Mouse (Mus musculus) activated CD4-positive, CD25-positive, alpha-beta regulatory T cell, adult 4 months (primary cell): ENCODE measurements at regions not wholly inside any gene's neighbourhood (a gene's known extent, or its start where the extent isn't known, plus 50 kb on each side); places are given as distances from the start of the nearest gene placed in this dataset.

Source experiments
- ATAC-seq: one replicate; pipeline ENCODE4 v1.8.0; 2017

DNA sequence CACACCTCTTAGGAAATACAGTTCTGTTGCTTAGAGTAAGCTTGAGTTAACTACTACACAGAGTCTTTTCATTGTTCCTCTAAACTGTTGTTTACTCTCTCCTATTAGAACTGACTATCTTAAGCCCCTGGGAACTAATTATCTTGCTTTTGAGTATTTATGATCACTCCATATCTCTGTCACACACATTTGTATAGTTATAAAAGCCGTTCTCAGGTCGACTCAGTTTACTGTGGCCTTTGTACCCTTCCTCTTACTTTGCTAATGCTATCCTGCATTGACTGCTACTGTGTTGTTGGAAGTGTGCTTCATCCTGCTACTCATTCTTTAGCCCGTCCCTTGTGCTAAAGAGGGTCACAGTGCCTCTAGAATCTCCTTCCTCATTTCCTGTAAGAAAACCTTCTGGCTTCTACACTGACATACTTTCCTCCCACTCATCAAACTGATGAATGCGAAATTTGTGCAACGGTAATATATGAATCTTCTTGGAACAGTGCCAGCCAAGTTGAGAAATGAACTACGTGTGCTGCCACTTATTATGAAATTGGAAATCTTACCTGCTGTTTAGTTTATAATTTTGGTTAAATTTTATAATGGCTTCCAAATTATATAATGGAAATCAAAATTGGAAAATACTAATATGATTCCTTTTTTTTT lies 119.8 kb upstream of the Cblb start:
- no peak for ATAC-seq

- no peak for ATAC-seq
Measured at GRCm38 (mm10) chr16:51915034-51915928, 115.7 kb upstream of the Cblb start.

DNA sequence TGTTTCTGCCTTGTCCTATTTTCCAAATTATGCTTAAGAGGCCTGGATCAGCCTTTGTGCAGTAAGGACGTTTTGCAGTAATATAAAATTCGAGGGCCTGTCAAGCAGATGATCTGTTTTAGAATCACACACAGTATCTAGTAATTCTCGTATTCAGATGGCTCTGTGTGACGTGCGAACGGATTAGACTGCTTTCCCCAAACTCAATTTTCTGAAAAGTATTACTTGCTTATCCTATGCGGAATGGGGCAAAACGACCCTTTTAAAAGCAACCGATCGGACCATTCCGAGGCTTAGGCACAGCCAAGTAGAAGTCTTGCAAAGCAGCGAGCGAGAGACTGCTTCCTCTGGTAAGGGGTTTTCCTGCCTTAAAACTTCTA lies 115.1 kb upstream of the Cblb start:
- no peak for ATAC-seq

DNA sequence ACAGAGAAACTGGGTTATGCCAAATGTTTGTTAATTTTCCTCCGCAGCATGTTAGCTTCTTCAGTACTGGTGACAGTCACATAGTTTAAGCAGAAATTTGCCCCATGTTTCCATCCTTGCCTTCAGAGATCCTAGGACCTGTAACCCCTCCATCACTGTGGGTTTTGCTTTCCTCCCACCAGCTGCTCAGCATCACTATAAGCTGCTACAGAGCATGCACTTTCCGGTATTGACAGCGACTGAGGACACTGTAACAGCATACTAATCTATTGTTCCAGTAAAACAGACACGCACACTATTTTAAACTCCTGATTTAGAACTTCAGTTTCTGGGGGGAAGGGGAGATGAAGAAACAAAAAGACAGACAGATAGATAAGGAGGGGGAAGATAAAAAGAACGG lies 114.7 kb upstream of the Cblb start:
- ATAC-seq = no peak

GRCm38 (mm10) chr16:51916820-51917219 lies 114.2 kb upstream of the Cblb start:
- ATAC-seq = no peak

DNA sequence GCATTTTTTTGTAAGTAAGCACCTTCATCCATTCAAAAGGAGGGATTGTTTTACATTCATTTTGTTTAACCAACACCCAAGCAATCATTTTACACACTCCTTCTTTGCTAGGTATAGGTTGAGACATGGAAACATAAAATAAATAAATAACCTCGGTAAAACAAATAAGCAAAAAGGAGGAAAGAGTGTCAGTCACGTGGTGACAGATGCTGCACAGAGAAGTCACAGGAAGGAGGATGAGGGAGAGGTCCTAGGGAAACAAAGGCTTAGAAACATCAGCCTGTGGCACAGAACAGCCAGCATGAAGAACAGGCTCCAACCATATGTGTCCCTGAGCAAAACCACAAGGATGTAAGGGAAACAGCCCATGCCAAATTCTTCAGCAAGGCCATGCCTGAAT lies 113.5 kb upstream of the Cblb start:
- ATAC-seq = no peak

- ATAC-seq = no peak
Measured at GRCm38 (mm10) chr16:51921025-51921424, 110.0 kb upstream of the Cblb start.

GRCm38 (mm10) chr16:51922589-51922988 lies 108.4 kb upstream of the Cblb start:
- ATAC-seq = no peak

DNA sequence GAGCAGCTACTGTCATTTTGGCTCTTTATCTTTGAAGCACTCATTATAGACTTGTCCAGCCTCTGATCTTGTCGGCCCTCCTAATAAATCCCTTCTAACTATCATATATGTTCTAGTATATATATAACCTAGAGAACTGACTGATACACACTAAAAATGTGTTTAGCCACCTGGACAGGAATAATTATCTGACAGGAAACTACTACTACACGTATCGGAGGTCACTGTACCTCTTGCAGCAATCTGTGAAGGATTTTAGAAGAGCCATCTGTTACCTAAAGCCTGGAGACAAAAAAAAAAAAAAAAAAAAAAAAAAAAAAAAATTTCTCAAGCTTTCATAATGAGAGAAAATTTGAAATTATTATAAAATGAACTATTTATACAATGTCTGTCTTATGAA lies 105.4 kb upstream of the Cblb start:
- no peak for ATAC-seq

GRCm38 (mm10) chr16:51933122-51933521 lies 97.9 kb upstream of the Cblb start:
- ATAC-seq = no peak

DNA sequence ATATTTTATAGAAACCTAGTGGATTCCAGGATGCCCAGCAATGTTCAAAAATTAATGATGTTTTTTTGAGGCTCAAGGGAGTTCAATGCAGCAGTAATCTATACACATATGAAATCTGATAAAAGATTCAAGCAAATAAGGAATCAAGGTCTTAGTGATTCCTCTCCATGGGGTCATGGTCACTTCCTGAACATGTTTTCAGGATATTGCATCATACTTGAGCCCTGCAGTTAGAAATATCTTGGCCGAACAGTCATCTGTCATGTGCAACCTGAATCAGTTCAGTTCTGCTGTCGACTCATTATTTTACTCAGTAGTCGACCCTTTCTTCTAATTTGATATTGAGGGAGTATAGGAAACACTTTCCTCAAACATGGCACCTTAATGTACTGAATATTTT lies 97.1 kb upstream of the Cblb start:
- no peak for ATAC-seq

DNA sequence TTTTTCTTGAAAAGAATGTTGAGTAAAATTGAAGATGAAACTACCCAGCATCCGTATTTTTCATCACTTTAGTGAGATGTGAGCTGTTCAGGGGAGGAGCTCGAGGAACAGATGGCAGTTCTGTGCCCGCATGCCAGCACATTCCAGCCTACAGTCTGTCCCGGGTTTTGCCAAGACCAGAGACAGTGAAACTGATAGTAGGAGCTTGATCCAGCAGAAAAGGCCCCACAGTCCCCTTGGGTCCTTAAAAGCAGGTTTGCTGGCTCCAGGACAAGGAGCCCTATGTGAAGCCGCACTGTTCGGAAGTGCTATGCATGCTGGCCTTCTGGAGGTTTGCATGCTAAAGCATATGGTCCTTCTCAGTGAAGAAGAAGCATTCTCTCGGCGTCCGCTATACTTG lies 93.7 kb upstream of the Cblb start:
- no peak for ATAC-seq

GRCm38 (mm10) chr16:51939061-51939460 lies 92.0 kb upstream of the Cblb start:
- ATAC-seq = no peak

DNA sequence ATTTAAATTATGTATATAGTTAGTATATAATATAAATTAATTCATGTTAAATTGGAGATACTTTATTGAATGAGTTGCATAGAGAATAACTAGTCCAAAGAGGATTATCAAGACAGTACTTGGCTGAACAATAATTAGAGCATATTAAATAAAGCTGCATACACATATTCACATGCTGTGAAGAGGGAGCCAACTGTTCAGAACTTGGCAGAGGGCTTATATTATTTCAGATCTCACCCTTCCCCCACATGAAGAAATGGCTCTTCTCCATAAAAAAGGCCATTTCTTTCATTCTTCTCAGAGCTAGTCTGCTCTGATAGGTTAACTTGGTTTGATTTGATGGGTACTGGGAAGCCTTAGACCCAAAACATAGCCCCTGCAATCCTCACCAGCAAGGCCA lies 90.5 kb upstream of the Cblb start:
- no peak for ATAC-seq

GRCm38 (mm10) chr16:51942431-51943130 lies 88.4 kb upstream of the Cblb start:
- ATAC-seq = no peak

- no peak for ATAC-seq
Measured at GRCm38 (mm10) chr16:51967051-51967845, 63.8 kb upstream of the Cblb start.
